Mouse (Mus musculus) spleen, postnatal 36 days (tissue): ENCODE results near the gene Sirt5.

Experiments
- DNase-seq, 2 experiments: peaks; one replicate each; pipeline ENCODE4 v3.0.0; 2022; ENCODE audit warnings: low spot score in 2 of 2, mixed read lengths in 1 of 2

Gene Sirt5

DNA sequence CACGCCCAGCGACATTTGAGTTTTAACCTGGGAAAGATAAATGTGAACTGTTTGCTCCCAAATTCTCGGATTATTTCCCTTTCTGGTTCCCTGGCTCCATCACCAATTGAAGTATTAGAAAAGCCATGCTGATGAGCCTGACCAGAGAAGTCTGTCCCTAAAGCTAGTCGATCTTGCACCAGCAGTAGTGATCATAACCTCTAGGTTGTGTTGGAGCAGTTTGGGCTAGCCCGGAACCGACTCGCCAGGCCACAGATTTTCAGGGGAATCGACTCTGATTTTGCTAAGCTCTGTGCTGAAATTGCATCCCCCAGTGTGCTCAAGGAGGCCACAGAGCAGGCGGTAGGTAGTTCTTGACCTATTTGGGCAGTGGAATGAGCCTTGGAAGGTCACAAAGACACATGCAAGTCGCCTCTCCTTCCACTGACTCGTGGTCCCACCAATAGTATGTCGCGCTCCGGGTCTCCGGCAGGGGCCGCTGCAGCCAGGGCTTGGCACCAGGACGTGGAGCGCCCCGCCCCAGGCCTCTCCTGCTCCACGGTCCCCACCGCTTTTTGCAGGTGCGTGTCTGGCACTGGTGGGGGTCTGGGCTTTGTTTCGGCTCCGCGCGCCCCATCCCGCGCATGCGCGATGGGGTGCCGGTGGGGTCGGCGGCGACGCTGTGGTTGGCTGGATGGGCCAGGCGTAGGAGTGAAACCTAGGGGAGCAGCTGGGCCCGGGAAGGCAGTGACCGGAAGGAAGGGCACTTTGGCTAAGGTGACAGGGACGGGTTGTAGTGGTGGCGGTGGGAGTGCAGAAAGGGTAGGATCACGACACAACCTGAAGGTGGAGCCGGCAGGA is at the start of gene Sirt5:
Sirt5 (plus strand) TSS at position 512 of the 840 bp plus-strand sequence.
- DNase-seq: peak; percentile 84 to 86

DNA sequence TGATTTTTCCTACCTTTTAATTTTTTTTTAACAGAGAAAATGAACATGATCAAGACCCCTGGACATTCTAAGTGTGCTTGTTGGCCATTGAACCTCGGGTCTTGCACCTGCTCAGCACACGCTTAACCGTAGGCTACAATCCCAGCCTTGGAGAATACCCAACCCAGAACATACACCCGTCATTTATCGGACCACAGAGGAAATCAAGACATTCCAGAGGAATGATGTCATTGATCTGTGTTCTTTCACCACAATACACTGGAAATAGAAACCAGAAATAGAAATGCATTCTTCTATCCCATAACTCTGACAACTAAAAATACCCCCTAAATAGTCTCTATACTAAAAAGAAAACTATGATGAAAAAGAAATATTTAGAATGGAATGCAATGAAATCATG is 47.9 kb upstream of the Sirt5 start:
- DNase-seq: no peak

DNA sequence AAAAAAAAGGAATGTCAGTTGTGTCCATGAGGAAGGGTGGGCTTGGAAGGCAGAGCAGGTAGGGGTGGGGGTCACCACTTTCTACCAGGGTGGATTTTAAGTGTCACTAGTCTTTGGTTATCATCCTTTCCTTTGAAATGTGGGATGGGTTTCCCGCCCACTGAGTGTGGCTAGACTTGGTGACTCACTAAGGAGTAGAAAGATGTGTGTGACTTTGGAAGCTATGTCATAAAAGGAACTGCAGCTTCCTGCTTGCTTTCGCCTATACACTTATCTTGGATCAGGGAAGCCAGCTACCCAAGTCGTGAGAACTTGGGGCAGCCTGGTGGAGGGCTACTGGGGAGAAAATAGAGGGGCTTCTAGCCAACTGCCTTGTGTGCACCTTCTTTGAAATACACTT is 45.9 kb upstream of the Sirt5 start:
- no peak for DNase-seq

DNA sequence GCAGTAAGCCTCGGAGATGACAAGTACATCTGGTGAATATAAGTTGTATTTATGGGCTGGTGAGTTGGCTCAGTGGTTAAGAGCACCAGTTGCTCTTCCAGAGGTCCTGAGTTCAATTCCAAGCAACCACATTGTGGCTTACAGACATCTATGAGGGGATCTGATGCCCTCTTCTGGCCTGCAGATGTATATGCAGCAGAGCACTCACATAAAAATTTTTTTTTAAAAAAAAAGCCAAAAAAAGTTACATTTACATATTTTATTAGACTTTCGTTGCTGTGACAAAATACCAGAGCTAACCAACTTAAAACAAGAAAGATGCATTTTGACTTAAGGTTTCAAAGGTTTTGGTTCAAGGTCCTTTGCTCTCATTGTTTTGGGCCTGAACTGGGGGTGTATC is 43.8 kb upstream of the Sirt5 start:
- no peak for DNase-seq

DNA sequence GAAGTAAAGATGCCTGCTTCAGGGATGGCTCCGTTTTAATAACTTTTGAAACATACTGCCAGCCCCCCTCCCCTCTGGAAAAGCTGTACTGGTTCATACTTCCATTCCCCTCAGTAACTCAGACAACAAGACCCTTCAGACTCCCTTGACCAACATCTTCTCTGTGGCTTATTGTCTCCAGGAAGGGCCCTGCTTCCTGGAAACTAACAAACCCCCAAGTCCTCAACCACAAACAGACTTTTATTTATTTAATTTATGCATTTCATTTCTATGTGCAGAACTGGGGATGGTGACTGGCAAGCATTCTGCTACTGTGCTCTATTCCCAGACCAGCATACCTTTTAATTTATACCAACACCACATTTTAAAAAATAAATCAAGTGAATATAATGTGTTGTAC is 39.9 kb upstream of the Sirt5 start:
- no peak for DNase-seq

DNA sequence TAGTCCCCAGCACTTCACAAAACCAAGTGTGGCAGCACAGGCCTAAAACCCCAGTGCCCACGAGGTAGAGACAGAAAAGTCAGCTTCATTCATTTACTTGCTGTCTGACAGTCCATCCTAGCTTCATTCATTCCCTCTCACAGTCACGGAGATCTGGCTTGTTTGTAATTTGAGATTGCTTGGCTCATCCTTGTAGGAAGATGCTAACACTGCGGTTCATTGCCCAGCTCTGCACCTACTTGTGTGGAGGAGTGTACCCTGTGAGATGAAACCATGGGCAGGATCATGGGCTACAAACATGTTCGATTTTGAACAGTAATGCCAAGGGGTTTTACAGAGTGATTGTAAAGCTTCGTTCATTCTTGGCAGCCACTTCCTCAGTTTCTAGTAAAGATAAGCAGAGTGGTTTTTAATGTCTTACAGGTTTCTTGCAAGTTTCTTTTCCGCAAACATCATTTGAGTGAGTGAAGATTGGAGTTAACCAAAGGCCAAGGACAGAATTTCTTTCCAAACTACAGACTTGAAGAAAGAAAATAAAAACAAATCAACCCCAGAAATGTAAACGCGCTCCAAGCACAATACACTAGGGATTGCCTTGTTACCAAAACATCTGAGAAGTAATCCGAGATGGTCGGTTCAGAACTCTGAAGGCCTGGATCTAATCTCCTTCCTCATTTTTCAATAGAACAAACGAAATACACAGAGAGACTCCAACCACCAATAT is 33.4 kb upstream of the Sirt5 start:
- no peak for DNase-seq

DNA sequence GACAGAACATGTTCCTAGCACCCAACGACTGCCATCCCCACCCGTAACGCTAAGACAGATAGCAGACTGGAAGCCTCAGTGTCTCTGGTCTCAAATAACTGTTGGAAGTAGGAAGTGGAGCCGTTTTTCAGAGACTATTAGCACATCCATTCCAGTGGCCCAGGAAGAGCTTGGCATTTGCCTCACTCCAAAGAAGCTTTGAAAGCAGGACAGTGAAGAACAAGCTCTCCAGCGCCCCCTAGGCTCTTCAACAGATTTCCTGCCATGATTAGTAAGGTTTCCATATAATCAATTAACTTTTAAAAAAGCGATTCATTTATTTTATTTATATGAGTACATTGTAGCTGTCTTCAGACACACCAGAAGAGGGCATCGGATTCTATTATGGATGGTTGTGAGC is 32.7 kb upstream of the Sirt5 start:
- peak in 1 of 2 experiments; percentile 15 for DNase-seq

DNA sequence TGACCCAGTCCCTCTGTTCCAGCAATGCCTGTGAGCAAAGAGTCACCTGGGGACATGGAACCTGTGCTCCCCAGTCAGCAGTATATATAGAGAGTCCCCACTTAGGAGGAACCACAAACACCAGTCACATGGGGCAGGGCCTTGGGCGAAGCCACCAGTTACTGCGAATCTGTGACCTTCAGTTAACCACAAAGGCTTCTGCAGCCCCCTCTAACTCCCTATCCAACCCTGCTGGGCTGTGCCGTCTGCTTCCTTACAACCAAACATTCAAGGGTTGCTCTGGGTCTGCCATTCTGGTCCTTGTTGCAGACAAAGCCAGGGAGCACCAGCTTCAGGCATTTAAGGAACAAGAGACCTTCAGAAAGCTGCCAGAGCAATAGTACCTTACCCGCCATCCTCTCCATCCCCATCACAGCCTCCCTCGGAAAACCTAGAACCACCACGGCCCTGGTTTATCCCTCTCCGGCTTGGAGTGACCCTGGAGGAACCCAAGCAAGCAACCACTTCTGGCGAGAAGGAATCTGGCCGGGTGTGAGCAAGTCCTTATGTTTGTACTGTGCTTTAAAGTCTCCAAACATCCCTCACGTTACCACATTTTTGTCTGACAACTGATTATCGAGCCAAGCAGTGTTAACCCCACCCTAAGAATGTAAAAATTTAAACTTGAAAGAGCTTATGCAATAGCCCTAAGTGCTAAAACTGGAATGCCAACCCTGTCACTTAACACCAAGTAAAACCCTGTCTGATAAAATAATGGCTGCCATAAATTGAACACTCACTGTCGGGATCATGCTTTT is 28.7 kb upstream of the Sirt5 start:
- DNase-seq: no peak

DNA sequence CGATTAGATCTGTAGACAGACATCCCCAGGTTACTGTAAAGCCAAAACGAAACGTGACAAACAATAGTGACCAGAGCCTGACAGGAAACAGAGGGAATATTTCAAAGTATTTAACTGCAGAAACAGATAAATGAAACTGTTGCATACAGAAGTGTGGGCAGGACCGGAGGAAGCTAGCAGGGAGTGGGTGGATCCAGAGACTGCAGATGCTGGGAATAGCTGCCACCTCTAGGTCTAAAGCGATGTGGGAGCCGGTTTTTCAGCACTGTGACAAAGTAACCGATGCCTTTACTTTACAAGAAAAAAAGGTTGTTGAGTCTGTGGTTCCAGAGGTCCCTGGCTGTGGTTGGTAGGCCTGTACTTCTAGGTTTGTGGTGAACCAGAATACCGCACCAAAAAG is 27.3 kb upstream of the Sirt5 start:
- no peak for DNase-seq

DNA sequence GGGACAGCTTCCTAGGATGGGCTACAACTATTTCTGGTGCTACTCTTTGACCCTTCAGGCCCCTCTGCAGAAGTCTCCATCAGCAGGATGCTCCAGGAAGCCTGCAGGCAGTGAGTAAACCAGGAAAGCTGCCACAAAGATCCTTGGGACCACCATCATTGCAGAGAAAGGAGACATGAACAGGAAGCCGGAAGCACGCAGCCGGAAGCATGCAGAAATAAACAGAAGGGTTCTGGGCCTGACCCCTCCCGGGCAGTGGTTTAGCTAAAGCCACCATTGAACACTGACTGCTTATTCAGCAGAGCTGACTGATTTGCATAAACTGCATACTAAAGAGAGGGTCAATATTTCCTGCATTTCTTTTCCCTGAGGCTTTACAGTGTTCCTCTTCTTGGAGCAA is 26.7 kb upstream of the Sirt5 start:
- DNase-seq: no peak

DNA sequence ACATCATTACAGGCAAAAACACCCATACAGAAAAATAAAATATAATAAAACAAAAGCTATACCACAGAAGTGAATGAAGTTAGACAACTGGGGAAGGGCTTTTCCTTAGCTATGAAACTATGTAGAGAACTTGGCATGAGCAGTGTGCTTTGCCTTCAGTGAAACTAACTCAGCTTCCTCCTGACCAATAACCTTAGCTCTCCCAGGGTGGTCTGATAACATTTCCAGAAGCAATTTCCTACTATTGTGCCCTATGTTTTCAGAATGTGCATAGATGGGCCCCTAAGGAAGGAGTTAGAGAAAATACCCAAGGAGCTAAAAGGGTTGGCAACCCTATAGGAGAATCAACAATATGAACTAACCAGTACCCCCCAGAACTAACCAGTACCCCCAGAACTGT is 18.5 kb upstream of the Sirt5 start:
- no peak for DNase-seq

DNA sequence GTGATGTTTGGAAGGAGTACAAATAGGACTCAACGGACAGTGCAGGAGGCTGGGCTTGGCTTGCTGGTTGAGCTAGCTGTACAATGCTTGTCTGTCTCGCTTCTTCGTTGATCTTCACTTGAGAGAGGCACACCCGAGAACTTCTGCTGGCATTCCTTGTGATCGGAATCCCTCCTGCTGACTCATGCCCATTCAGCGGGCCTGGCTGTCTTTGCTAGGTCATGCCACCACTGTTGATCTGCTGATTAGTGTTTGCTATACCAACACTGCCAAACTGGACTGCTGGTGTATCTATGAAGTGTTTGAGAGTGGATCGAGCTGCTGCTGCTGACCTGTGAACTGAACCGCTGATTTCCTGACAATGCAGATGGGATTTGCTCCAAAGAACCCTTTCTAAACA is 15.9 kb upstream of the Sirt5 start:
- no peak for DNase-seq

DNA sequence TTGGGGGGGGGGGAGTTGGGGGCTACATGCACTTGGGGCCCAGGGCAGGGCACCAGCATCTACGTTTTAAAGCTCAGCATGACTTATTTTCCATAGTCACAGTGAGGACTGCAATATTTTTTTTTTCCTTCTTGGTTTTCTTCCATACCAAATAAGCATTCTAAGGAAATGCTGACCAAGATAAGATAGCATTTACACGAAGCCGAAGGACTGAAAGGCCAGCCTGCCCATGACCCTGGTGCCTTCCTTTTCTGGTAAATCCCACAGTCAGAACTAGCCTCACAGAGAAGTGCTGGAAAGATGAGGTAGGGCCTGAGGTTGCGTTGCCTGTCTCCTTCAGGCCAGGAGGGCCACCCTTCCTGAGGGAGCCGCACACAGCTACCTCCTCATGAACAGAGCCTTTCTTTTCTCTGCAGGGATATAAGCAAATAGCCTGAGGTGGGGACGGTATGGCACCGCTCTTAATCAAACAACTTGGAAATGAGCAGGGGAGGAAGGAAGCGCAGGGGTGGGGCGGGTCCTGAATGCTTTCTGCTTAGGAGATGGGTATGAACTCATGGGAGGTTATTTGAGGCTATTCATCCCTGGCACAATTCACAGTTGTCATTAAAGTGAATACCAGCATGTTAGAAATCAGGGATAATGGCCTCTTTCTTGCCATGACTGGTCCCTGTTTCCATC is 14.7 kb upstream of the Sirt5 start:
- no peak for DNase-seq

DNA sequence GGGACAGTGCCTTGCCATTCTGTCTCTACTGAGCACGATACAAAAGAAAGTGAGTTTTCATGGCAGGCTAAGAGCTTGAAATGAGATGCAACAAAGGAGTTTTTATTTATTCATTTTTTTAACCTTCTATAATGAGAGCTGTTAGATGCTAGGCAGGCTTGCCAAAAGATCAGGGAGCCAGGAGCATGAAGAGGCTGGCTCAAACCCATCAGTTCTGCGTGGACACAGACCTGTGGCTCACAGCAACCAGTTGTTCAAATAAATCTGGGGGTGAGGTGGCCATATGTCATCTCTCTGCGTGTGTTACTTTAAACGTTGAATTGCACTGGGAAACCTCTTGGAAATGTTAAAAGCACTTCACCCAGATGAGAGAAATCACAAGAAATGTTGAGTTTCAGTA is 11.9 kb upstream of the Sirt5 start:
- DNase-seq: no peak

DNA sequence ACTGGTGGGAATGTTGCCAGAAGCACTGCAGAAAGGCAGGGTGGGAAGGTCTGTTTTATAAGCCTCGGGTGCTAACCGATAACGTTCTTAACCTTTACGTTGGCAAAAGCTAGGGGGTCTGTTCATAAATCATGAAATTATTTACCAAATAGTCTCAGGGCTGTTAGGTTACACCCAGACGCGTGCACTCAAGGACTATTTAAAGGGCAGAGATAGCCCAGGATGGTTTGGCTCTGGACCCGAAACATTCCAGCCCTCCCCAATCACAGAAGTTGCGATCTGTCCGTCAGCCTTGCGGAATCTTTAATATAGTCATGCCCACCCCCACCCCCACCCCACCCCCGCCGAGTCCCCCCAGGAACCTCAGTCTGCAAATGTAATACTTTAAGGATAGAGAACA is 10.9 kb upstream of the Sirt5 start:
- DNase-seq: no peak

DNA sequence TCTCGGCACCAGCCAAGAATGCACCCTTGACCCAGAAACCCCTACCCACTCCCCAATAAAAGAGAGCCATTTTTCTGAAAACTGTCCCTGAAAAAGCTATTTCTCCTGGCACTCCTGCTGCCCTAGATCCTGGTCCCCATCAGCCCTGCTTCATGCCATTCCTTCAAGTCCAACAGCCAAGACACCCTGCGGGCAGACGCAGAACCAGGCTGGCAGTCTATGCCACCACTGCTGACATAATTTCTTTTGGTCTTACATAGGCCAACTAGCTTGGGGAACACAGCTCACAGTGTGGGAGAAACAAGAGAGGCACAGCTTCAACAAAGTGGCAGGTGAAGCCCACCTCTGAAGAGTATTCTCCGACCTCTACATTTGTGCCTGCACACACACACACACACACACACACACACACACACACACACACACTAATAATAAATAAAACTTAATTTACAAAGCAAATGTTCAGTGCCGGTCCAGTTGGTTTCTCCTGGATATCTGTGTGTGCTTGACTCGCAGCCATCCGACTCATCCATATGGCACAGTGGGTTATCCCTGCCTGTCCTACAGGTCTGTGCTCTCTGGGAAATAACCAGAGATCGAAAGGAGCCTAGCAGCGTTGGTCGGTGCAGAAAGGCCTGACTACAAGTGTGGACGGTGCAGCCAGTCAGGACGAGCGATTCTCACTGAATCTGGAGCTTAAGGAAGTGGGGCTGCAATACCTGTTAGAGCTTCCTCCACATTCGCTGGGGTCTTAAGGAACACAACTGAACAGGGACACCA is 8.8 kb upstream of the Sirt5 start:
- no peak for DNase-seq

DNA sequence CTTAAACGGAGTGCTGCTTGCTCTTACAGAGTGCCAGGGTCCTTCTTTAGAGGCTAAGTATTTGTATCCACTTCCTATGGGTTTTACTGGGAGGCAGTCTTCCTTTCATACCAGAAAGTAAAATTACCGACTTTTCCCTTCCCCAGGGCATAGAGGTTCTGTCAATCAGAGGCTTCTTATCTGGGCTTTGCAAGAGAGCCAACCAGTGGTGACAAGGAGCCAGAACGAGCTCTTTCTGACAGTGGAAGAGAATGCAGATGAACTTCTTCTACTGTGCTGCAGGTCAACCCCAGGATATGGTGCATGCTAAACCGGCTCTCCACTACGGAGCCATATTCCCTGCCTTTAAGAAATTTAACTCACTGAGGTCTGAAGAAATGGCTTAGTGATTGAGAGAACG is 4.8 kb upstream of the Sirt5 start:
- no peak for DNase-seq

DNA sequence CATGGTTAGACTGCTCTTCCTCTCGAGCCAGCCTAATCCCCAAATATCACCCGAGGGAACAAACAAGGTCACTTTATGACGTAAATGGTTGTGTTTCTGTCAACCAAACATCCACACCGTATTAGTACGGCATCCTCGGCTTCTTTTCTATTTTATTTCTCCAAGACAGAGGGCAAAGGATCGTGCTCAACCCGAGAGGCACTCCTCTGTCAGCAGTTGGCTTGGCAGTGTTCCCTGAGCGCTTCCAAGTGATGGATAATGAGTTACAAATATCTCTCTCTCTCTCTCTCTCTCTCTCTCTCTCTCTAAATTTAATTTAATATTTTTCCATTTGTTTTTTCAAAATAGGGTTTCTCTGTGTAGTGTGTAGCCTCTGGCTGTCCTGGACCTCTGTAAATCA is 2.9 kb upstream of the Sirt5 start:
- no peak for DNase-seq

DNA sequence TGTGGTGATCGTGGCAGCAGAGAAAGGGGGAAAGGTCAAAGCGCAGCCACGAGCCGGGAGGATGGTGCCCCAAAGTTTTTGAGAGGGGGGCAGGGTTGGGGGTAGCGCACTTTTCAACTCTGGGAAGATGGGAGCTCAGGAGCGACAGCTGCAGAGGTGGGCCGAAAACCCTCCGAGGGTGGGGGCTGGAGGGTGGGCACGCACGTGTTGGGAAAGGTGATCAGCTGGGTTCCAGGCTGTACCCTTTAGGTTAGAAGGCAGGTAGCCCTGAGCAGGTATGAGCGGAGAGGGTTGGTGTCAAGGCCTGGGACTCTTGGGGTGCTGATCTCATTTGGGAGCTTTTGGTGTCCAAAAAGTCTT is 509 bp downstream of the Sirt5 start:
- no peak for DNase-seq

DNA sequence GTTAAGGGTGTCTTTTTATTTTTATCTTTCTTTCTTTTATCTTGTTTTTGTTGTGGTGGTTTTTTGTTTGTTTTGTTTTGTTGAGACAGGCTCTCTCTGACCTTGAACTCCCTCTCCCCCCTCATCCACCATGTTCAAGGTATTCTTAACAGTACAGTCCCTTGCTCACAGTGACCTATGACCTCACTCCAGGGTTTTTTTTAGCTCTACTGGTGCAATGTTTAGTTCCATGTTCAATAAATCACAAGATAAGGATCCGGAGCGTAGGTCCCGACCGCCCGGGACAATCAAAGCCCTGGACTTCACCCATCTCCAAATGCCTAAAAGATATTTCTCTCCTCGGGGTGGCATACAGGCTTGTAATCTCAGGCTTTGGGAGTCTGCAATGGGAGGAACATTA is 4.8 kb downstream of the Sirt5 start:
- no peak for DNase-seq

DNA sequence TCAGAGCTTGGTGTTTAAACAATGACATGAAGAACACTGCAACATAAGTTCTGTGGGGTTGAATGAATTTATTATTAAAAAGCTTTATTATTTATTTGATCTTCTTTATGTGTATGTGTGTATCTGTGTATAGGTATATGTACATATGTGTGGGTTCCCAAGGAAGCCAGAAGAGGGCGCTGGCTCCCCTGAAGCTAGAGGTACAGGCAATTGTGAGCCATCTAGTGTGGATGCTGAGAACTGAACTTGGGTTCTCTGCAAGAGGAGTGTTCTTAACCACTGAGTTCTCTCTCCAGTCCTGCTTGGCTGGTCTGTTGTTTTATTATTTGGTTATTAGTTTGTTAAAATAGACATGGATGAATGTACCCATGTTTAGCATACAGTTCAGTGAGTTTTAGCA is 7.6 kb downstream of the Sirt5 start:
- DNase-seq: no peak
